Mouse (Mus musculus) kidney, adult 11 months (tissue): ENCODE measurements around the gene Enoph1.

ENCODE experiments used
- DNase-seq: peaks from one replicate; pipeline ENCODE4 v3.0.0; 2022

Enoph1 gene

DNA sequence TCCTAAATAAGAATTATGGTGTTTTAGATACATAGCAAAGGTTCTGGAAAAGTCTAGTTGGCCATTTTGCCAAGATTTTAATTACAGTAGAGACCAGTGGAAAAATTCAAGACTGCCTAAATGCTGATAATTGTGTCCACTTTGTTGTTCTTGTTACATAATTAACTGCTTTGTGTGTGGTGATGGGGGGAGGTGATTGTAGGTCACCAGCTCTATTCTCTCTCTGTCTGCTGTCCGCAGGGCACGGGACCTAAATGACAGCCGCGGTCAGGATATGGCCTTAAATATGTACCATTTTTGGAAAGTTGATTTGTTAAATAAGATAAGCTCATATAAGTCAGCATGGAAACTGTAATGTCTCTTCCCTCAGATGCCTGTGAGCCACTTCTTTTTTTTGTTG, 1.5 kb downstream of the Enoph1 start:
- no peak for DNase-seq

DNA sequence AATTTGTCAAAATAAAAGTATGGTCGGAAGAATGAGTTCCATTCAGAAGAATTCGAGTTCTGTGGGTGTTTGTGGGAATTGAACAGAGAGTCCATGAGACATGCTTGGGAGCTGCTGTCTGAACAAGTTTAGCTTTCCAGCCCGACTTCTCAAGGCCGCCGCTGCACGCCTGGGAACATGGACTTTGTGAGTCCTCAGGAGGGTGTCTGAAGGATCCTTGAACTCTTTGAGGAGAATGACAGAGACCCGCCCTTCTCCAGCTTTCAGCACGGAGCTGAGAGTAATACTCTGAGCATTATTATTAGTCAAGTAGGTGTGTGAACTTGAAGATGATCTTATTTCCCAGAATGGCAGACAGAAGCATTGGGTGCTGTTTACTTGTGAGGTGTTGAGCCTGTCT, 2.7 kb downstream of the Enoph1 start:
- no peak for DNase-seq

DNA sequence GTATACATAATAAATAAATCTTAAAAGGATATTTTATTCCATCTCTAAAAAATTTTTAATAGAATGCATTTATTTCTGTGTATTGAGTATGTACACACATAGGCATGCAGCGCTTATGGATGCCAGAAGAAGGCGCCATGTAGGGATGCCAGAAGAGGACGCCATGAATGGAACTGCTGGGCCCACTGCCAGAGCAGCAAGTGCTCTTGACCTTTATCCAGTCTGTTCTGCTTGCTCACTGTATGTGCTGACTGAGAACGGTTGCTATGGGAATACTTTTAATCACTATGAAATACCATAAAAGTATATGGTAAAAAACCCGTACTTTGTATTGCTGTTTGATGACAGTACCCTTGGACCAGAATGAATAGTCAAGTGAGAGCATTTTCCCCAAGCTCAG, 3.6 kb downstream of the Enoph1 start:
- DNase-seq: peak; percentile 71

DNA sequence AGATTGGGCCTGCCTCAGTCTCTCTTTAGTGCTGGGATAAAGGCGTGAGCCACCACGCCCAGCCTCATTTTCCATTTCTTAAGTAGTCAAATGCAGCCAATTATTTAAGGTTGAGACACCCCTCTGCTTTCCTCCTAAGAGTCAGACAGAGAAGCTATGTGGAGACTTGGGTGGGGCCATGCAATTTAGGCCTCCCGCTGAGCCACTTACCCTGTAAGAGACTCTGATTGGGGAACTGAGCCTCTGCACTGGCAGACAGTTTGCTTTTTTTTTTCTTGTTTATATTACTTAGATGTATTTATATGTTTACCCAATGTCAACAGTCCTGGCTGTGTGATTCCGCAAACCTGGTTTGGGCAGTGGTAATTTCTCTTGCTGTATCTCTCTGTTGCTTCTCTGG, 4.2 kb downstream of the Enoph1 start:
- DNase-seq: no peak

DNA sequence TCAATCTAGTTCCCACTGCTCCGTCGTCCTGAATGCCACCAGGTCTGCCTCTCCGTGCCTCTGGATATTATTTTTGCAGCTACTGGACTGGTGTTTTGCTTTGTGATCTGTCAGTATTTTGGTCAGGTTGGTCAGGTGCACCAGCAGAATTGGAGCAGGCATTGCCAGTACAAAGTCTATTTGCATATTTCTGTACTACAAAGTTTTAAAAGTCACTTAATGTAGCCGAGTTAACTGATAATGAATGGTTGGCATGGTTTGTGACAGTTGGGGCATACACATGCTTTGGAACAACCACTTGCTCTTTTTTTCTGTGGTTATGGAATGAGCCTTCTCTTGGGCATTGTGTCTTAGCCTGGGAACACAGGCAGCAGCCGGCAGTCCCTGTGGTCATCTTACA, 4.8 kb downstream of the Enoph1 start:
- DNase-seq: peak; percentile 34

DNA sequence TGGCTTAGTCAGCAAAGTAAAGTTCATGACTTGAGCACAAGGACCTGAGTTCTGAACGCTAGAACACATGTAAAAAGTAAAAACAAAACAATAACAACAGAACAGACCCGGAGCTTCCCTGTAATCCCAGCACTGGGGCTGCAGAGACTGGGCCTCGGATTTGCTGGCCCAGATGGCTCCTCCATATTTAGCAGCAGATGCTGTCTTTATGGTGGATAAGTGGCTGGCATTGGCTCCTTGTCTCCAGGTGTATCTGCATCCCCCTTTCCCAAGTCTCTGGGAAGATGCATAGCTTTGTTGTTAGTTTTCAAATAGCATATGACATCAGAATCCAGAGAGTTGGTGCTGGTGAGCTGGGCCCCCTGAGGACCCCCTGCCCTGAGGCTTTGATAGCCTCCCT, 6.3 kb downstream of the Enoph1 start:
- DNase-seq: no peak

DNA sequence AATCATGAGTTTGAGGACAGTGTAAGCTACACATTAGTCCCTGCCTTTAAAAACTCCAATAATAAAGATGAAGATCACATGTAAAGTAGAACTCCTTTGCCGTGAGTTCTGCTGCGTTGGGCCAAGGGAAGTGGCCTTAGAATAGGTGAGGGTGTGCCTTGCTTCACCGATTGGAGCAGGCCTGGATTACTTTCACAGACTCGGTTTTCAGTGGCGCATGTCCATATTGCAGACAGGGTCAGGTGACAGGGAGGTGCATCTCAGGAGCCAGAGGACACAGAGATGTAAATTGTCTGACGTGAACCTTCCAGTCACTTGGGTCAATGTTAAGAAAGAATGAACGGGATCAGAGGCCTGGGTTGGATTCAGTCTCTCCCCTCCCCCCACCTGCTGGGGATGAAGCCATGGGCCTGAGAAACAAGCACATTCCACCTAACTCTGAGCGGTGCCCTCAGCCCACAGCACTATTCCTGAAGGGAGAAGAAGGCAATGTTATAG, 7.4 kb downstream of the Enoph1 start:
- no peak for DNase-seq

DNA sequence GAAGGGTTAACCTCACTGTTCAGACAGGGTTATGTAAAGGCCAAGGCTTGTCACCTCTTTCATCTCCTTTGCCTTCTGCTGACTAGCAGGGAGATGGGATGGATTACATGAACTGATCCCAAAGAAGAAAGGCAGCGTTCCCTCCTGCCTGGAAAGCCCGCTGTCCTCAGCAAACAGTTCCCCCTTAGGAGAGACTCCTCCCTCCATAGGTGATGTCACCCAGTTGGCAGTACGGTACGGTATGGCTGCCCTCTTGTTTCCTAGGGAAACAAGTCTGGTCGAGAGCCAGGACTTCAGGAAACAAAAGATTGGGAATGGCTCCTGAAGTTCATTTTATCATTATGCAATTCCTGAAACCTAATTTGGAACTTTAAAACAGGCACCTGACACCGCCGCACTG, 8.1 kb downstream of the Enoph1 start:
- no peak for DNase-seq

DNA sequence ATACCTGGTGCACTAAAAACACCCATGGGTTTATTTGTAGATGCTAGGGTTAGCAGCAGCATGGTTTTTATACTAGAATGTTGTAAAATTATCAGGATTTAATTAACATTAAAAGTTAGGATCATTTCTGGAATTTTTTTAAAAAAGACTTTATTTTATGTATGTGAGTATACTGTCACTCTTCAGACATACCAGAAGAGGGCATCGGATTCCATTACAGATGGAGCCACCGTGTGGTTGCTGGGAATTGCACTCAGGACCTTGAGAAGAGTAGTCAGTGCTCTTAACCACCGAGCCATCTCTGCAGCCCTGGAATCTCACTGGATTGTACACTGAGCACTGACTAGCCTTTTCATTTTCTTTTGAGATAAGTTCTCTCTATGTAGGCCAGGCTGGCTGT, 10.1 kb downstream of the Enoph1 start:
- no peak for DNase-seq

DNA sequence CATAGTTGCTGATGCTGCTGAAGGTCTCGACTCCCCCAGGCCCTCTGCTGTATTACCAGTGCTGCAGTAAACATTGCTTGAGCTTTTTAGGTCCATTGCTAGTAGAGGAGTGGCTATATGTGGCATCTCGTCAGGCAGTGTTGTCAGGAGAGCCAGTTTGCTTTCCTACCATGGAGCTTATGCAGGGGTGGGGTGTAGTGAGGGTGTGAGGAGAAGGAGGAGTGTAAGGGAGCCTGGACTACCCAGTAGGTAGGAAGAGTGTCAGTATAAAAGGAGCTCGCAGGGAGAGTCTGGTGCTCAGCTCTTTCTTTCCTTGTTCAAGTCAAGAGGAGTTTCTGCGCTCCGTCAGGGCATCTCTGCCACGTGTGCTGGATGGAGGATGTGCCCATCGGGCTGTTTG, 12.9 kb downstream of the Enoph1 start:
- no peak for DNase-seq

DNA sequence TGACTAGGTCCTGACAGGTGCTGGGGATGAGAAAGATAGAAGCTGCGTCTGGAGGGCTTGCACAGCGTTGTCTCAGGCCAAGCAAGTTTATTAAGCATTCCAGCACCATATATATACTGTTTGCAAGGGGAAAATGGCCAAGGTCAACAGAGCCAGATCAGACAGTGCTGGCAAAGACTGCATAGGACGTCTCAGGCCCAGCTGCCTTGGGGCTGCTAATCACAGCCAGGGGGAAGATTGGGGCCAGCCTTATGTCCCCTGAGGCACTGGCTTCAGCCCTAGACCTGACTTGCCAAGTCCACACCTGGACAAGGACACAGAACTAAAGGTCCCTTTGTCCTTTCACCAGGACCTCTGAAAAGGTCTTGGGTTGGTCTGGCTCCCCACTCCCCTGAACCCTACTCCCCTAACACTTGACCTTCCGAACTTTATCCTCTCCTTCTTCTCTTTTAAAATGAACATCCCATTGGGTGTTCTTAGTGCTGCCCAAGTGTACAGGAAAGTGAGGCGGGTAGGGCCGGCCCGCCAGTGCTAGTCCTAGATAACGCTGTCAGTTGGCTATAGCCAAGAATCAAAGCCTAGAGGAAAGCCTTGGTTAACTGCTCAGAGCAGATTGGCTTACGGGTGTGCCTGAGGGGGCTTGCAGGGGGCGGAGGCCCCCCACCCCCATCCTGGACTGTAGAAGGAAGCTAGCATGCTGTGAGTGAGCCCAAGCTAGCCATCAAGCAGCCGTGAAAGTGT, 15.2 kb downstream of the Enoph1 start:
- no peak for DNase-seq

DNA sequence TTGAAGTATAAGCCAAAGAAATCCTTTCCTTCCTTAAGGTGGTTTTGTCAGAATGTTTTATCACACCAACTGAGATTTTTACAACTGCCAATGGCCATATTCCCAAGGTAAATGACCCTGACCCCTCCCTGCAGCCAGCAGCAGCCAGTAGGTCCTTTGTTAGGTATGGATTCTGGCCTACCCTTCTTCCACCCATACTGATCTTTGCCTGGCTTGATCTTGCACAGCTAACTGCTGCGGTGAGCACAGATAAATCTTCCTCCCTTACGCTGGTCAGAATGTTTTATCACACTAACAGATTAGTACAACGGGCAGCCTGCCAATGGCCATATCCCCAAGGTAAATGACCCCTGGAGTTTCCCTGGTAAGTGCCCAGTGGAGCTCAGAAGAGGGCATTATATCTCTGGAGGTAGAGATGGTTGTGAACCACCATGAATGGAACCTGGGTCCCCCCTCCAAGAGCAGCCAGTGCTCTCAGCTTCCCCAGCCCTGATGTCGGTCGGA, 16.1 kb downstream of the Enoph1 start:
- no peak for DNase-seq

DNA sequence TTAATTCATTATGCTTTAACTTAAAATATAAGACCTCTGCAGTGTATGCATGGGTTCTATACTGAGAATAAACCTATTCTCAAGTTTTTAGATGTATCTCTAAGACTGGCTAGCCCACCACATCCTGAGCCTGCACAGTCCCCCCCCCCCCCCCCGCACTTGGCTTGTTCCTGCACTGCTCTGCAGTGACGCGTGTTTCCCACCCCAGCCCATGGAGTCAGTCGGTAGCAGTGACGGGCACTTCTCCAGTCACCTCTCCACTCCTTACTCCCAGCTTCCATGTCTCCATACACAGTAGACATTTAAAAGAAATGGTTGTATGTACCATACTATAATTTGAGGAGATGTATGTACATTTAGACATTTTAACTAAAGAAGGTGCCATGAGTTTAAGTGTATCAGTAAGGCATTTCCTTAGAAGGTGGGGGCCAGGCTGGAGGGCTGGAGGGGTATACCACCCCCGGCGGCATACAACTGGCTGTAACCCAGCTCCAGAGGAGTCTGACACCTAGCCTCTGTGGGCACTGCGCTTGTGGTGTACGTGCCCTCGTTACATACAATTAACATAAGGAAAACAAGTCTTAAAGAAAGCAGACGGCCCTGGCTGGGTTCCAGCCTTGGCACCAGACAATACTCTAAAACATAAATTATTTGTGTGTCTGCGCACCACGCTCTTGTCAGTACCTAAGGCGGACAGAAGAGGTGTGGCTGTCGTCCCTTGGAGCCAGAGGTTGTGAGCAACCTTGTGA, 17.9 kb downstream of the Enoph1 start:
- no peak for DNase-seq

DNA sequence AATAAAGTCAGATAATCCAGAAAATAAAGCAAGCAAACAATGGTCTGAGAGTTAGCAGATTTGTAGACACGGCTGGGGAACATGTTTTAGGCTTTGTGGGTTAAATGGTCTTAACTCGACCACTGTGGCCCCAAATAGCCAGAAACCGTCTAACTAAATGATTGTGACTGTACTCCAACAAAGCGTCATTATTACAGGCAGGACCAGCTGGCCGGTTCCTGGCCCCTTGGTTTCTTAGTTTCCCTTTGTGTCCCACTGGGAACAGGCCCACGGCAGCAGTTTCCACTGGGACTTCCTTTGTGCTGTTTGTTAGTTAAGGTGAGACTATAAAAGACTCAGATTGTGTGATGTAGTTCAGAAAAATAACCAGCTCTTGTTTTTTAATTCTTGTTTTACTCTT, 18.9 kb downstream of the Enoph1 start:
- DNase-seq: no peak

DNA sequence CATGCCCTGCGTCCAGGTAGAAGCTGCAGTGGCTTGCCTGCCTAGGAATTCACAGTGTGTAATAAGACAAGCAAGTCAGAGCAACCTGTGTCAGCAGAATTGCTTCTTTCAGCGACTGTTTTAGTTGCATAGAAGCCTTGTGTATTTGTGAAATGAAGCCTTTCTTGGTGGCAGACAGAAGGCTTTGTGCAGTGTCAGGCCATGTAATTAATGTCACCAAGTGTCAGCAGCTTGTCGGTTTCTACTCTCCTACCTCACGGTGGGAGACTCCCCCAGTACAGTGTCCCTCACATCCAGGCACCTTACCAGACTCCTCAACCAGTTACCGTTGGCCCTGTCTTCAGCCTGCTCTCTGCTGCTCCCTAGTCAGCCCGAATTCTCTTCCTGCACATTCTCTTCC, 19.5 kb downstream of the Enoph1 start:
- DNase-seq: no peak

DNA sequence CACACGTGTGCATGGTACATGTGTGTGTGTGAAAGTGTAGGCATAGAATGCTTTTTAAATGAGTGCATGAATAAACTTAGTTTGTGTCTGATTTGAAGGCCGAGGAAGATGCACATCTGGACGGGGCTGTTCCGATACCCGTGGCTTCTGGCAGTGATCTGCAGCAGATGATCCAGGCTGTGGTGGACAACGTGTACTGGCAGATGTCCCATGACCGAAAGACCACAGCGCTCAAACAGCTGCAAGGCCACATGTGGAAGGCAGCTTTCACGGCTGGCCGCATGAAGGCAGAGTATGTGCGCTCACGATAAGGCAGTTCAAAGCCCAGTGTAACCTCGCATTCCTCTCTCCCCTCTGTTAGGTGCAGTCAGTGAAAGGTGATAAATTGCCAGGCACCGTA, 21.1 kb downstream of the Enoph1 start:
- no peak for DNase-seq

DNA sequence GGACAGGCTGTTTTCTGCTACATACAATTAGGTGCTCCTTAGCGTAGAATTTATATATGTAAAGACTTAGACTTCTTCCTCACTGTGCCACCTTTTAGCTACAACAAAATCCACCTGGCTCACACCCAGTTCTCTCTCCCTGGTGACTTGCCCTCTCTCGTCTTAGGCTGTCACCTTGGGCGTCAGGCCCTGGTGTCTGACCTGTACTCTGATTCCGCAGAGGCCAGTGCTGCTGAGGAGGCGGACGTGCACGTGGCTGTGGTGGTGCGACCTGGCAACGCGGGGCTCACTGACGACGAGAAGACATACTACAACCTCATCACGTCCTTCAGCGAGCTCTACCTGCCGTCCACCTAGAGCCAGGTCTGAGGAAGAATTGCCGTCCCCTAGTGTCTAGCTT, 27.8 kb downstream of the Enoph1 start:
- no peak for DNase-seq

DNA sequence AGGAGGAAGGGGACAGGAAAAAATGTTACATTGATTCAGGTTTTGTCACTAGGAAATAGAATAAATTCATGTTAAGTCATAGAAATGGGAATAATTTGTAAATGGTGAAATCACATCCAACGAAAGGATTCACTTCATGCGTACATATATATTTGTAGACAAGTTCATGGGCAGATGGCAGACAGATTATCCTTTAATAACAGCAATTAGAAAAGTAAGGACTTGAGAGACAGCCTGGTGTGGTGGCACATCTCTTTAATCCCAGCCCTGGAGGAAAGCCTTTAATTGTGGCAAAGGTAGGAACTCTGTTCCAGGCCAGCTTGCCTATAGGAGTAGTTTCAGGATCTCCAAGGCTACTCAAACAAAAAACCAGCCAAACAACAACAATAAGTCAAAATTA, 29.7 kb downstream of the Enoph1 start:
- no peak for DNase-seq

DNA sequence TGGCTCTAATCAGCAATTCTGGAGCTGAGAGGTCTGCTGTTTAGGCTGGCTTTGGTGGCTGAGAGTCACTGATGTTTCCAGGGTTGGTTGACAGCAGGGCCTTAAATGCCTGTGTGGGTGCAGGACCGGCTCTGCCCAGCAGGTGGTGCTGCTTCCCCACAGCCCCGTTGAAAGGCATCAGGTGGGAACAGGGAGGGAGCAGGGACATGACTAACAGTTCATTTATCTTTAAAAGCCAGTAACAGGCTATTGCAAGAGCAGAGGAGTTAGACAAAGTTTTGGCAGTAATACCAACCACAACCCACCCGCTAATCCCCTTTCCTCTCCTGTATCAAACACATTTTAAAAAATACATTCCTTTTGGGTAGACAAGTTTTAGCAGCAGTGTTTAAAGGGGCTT, 30.5 kb downstream of the Enoph1 start:
- peak; percentile 45 for DNase-seq

DNA sequence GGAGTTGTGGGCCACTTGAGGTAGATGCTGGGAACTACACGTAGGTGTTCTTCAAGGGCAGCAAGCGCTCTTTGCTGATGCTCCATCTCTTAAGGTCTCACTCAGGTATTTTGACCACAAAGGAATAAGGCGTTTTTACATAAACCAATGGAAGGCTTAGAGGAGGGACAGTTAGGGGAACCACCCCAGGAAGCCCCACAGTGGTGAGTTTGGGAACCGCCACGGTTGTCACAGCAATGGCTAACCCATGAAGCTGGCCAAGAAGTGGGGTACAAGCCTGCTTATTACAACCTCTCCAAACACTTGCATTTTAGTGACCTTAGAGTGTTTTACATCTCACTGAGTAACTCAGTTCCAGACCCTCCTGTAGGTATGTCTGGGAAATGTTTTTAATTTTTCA, 31.8 kb downstream of the Enoph1 start:
- DNase-seq: no peak

DNA sequence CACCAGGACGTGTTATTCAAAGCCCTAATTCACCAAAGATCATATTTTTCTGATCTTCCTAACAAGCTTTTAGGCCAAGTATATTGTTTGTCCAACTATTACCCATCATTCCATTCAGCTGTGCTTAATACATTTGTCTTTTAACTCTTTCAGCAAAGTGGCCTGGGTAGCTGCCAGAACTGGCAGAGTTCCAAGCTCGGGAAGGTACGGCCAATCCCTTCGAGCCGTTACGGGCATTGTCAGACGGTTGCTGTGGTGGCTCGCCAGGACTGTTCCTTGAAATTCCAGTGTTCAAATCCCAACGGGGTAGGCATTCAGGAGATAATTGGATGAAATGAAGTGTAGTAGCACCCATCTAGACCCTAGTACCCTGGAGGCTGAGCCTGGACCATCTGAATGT, 32.8 kb downstream of the Enoph1 start:
- no peak for DNase-seq

DNA sequence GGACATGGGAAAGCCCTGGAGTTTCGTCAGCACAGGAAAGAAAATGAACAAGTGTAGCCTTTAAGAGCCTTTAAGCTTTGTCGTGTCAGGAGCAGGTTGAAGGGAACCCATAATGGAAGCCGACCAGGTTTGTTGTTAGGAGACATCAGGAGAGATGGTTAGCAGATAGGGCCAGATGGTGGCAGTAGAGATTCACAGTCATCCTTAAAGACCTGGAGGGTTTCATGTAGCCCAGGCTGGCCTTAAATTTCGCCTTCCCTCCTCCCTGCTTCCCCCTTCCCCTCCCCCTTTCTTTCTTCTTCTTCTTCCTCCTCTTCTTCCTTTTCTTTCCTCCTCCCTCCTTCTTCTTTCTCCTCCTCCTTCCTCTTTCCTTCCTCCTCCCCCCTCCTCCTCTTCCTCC, 34.8 kb downstream of the Enoph1 start:
- no peak for DNase-seq

DNA sequence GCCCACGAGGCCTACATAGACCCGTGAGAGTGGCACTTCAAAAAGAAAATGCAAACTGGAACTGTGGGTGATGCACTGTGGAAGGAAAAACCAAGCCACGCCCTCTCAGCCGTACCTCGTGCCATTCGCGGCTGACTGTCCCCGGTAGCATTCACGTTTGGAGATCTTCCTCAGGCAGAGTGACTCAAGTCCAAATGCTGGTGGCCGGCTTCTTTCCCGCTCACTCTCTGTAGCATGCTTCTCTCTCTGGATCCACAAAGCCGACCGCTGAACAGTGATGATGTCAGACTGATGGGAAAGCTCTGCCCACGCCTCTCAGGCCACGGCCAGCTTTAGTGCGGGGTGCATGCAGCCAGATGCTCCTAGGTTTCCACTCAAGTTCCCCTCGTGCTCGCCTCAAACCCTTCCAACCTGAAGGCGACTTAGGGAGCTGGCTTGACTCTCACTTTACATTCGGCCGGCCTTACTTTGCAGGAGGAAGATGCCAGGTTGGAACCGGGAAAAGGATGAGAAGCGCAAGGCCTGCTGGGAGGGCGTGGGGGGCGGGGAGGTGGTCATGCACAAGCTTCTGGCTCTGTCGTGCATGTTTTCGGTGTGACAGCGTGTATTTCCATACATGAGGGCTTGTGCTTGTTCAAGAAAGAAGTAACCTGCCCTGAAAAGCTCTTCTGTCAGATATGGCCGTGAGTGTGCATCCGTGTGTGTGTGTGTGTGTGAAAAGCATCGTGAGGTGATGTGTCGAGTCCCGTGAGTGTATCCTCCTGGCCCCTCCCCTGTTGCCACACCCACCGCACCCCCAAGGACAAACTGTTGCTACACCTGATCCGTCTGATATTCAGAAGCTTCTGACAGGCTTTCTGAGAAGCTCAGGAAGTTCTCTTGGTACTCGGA, 39.5 kb downstream of the Enoph1 start:
- DNase-seq: no peak

DNA sequence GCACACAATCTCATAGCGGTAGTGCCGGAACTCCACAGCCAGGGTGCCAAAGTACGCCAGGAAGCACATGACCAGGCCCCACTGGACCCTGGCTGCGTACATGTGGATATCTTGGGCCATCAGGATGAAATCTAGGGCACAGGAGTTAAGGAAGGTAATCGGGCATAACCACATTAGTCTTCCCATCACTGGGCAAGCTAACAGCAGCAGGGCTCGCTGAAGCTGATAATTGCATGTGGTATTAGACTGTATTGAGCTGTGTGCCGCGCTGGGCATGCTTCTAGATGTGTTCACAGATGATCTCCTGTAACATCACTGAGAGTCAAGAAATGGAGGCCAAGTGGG, 40.1 kb downstream of the Enoph1 start:
- DNase-seq: no peak
